Mouse (Mus musculus) midbrain, embryonic 10.5 days (tissue): Measurements from ENCODE around the gene Elf5. TPM values are rescaled to one million over a fixed set of nuclear protein-coding genes. Genes with fewer than 3 reads are reported as not detected.

Source experiments
- DNase-seq: peaks from one replicate; pipeline ENCODE4 v3.0.0-alpha.2; 2017; ENCODE audit warnings: low spot score
- H3K27ac ChIP-seq: fragments of 300-500 bp; sonication (generic); replicated peaks from 2 replicates; pipeline ENCODE4 v1.5.1; 2016; ENCODE audit warnings: mild to moderate bottlenecking
- H3K27me3 ChIP-seq: fragments of 300-500 bp; sonication (generic); 2 replicates; pipeline ENCODE4 v1.6.1; 2016; ENCODE audit warnings: low read depth, mild to moderate bottlenecking; ENCODE audit not compliant: poor library complexity, severe bottlenecking
- H3K36me3 ChIP-seq: fragments of 300-500 bp; sonication (generic); 2 replicates; pipeline ENCODE4 v1.6.1; 2016; ENCODE audit warnings: mild to moderate bottlenecking, moderate library complexity
- H3K4me1 ChIP-seq: fragments of 300-500 bp; sonication (generic); 2 replicates; pipeline ENCODE4 v1.6.1; 2016
- H3K4me3 ChIP-seq: fragments of 300-500 bp; sonication (generic); 2 replicates; pipeline ENCODE4 v1.5.1; 2016; ENCODE audit warnings: mild to moderate bottlenecking, moderate library complexity
- H3K9me3 ChIP-seq: fragments of 300-500 bp; sonication (generic); replicated peaks from 2 replicates; pipeline ENCODE4 v1.6.1; 2016; ENCODE audit warnings: mild to moderate bottlenecking
- WGBS: fragments of 180-500 bp; shearing (Covaris S2); methylation state at CpG from one replicate; pipeline ENCODE4 v1.1.7; 2016; 5-methylcytosine and 5-hydroxymethylcytosine counted together
- polyA plus RNA-seq: library from polyadenylated mRNA; unstranded; fragments of >200 nt; fragmentation: Nextera tagmentation; extraction: Ambion mirVana; gene quantifications from 2 replicates; pipeline ENCODE4 v1.2.1, GENCODE M21; 2016

Gene Elf5
- polyA plus RNA-seq, 1 experiment from 2014 or later, result not detected

DNA sequence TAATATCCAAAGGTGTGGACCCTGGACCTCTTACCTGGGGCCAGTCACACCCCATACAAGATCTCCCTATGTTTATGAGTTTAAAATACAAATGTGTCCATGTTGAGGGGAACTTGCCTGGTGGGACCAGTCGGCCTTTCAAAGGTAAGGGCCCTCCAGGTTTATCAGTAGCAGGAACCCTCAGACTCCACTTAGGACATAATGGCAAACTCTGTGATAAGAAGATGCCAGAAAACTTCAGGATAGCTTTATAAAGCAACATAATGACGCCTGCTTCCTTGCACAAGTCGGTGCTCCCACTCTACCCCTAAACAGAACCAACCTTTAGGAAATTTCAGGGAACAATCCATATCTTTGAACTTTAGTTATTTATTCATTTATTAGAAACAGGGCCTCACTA, 4.3 kb downstream of the Elf5 start:
- Histone ChIP-seq H3K27me3 (no peaks in the 10 kb centered on the region), H3K4me3 (no peak overlapping the region), H3K27ac (no peak overlapping the region), H3K36me3 (no peaks in the 10 kb centered on the region), H3K4me1 (no peaks in the 10 kb centered on the region), H3K9me3 (no peaks in the 10 kb centered on the region)
- no peak for DNase-seq
- 88% methylated on average over 3 of the region's 3 CpGs for WGBS

DNA sequence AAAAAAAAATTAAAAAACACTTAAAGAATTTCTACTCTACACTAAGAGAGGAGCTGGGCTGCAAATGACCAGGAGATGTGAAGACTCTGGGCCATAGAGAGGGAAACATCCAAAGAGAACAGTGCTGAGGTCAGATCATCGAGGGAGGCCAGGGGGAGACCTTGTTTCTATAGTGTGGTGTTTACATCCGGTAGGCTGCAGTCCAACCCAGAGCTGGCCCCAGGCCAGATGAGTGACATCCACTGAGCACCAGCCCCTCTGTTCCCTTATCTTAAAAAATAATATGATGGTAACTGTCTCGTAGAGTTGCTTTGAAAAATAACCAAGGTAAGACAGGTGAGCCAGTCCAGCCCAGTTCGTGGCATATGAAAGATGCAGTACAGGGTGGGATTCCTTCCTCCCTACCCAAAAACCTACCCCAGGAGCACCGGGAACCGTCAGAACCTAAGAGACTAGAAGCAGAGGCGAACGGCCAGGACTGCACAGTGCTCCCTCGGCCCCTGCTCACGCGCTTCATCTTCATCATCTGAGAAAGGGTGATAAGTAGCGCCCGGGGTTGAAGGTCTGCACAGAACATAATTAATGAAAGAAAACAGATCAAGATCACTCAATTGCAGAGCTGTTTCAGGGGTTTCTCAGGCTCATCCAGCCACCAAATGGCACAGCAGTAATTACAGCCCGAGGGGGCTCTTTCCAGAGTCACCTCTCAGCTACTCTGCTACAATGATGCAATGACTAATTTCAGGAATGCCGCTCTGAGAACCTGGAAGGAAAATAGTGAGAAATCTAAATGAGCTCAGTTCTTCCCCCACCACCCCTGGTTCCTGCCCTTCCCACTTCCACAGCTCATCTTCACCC, 9.4 kb downstream of the Elf5 start:
- DNase-seq, result no peak
- 86% methylated on average over 15 of the region's 15 CpGs for WGBS
- Histone ChIP-seq H3K9me3 (no peaks in the 10 kb centered on the region), H3K27ac (no peak overlapping the region), H3K4me3 (no peak overlapping the region), H3K27me3 (no peaks in the 10 kb centered on the region), H3K36me3 (no peaks in the 10 kb centered on the region), H3K4me1 (peaks cover 12% of the 10 kb centered on the region)

DNA sequence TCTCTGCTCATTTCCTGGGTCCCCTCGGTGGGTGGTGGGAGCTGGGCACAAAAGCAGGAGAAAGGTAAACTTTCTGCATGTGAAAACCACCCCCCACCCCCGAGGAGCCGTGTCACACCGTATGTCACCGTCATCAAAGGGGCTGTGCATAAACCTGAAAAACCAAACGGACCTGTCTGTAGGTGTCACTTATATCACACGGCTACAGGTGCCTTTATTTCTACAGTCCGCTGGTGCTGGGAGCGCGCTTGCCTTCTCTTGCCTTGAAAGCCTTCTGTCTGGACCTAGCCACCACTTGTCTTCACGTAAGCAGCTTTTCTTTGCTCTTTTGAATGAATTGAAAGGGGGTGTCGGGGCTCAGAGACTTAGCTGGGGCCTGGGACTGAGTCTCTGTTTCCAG, 12.4 kb downstream of the Elf5 start:
- Histone ChIP-seq H3K27me3 (no peaks in the 10 kb centered on the region), H3K9me3 (no peaks in the 10 kb centered on the region), H3K36me3 (no peaks in the 10 kb centered on the region), H3K4me3 (peak overlapping the region; percentile 33; the same call in 1 of the 2 replicates), H3K4me1 (peaks cover 22% of the 10 kb centered on the region), H3K27ac (peak overlapping the region; percentile 72)
- no peak for DNase-seq
- WGBS, result 50% methylated on average over 12 of the region's 12 CpGs

DNA sequence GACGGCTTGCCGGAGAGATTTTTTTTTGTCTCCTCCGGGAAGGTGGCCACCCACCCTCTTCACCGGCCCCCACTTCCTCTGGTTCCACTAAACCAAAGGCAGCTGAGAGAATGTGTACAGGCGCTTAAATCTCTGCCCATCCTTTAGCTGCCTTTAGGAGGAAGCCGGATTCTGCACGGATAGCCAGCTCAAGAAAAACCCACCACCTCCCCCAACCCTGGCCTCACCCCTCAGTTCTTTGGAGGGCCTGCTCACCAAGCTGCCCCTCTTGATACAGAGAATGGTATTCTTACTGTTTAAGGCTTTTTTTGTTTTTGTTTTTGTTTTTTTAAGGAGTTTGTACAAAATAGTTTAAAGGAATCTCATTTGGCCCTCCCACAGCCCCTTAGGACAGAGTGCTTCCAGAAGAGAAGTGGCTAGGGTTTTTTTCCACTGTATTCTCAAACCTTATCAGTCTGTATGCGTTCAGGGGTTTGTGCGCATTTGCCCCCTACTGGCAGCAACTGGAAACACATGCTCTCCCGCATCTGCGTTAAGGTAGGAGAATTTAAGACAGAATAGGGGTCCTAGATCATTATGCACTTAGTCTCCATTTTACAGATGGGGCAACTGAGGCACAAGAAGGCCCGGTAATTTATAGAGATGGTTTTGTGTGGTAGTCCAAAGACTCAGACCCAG, 13.0 kb downstream of the Elf5 start:
- Histone ChIP-seq H3K36me3 (no peaks in the 10 kb centered on the region), H3K4me3 (peak overlapping the region; percentile 33; the same call in 1 of the 2 replicates), H3K27me3 (no peaks in the 10 kb centered on the region), H3K4me1 (peaks cover 22% of the 10 kb centered on the region), H3K27ac (peak overlapping the region; percentile 72), H3K9me3 (no peaks in the 10 kb centered on the region)
- 20% methylated on average over 12 of the region's 12 CpGs for WGBS
- peak; percentile 74 for DNase-seq

DNA sequence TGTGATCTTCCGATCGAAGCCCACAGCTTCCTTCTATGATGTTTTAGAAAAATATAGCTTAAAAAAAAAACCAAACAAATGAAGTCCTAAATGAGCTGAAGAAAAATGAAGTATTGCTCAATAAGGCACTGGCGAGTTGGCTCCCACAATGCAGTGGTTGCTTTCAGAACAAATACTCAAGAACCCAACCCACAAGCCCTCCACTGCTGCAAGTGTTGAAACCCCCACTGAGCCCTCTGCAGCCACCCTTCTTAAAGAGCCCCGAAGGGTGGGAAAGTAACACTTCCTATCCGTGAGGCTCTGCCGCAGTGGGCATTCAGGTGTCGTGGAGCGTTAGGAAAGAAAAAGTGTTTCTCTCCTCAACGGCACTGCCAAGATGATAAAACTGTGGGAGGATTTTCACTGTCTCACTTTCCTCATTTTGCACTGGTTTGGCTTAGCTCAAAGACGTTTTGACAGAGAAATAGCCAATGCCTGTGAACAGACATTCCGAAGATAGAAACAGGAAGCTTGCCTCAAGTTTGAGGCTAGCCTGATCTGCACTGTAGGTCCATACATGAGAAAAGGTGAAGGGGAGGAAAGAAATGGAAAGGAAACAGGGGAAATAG, 14.1 kb downstream of the Elf5 start:
- Histone ChIP-seq H3K36me3 (no peaks in the 10 kb centered on the region), H3K9me3 (no peaks in the 10 kb centered on the region), H3K4me1 (peaks cover 22% of the 10 kb centered on the region), H3K4me3 (no peak overlapping the region), H3K27me3 (no peaks in the 10 kb centered on the region), H3K27ac (no peak overlapping the region)
- no peak for DNase-seq
- WGBS, result 85% methylated on average over 11 of the region's 11 CpGs

DNA sequence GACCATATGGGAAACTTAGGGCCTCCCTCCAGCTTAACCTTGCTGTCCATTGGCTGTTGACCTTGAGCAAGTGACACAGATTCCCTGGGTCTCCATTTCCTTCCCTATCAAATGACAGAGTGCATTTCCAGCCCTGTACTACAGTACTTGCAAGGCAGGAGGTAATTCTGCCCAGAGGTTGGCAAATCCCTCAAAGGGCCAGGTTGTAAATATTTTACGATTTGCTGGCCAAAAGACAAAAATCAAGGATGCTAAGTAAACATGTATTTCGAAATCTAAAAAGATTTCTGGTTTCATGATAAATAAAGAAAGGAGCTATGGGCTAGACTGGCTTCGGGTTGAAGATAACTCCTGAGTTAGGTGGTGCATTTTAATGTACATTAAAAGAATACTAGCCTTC, 16.9 kb downstream of the Elf5 start:
- Histone ChIP-seq H3K9me3 (no peaks in the 10 kb centered on the region), H3K4me1 (peaks cover 28% of the 10 kb centered on the region), H3K4me3 (no peak overlapping the region), H3K27me3 (no peaks in the 10 kb centered on the region), H3K27ac (no peak overlapping the region), H3K36me3 (no peaks in the 10 kb centered on the region)
- DNase-seq, result no peak
- 85% methylated on average over 3 of the region's 3 CpGs for WGBS

DNA sequence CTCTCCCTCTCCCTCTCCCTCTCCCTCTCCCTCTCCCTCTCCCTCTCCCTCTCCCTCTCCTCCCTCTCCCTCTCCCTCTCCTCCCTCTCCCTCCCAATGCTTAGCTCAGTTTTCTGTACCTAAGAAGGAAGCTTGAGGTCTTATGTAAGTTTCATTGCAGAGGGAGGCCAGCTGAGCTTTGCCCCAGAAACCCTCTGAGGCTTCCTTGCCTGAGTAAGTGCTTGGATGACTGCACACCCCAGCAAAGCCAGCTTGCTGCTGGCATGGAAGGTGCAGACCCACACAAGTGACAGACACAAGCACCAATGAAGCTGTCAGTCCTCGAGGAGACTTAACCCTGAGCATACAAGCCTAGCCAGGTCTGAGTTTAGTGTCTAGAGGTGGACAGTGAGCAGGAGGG, 19.2 kb downstream of the Elf5 start:
- WGBS, result 67% methylated on average over 1 of the region's 1 CpGs
- no peaks in the 10 kb centered on the region for H3K36me3 ChIP-seq
- DNase-seq, result no peak
- H3K27ac ChIP-seq, result no peak overlapping the region
- H3K9me3 ChIP-seq, result no peaks in the 10 kb centered on the region
- no peaks in the 10 kb centered on the region for H3K27me3 ChIP-seq
- H3K4me1 ChIP-seq, result peaks cover 15% of the 10 kb centered on the region
- H3K4me3 ChIP-seq, result no peak overlapping the region

DNA sequence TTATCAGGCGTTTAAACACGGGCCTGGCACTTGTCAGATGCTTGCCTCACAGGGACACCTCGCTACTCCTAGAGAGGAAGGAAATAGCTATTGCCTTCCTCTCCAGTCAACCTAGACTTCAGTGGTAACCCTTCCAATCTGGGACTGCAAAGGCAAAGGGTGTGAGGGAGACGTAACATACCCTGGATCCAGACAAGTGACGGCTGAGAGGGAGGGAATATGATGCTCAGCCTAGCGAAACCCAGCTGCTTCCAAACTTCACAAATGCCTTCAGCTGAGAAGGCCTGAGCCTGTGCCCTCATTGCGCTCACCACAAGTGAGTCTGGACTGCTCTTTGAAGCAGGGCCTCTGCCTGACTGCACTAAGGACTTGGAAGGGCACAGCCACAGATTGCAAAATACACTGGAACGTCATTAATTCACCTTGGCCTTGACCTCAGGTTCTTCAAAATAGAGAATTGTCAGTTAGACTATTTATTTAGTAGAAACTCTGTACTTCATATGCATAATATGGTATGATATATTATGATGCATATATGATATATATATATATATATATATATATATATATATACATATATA, 21.3 kb downstream of the Elf5 start:
- Histone ChIP-seq H3K9me3 (no peaks in the 10 kb centered on the region), H3K27ac (no peak overlapping the region), H3K4me3 (no peak overlapping the region), H3K4me1 (peaks cover 15% of the 10 kb centered on the region), H3K27me3 (no peaks in the 10 kb centered on the region), H3K36me3 (no peaks in the 10 kb centered on the region)
- WGBS, result 86% methylated on average over 8 of the region's 8 CpGs
- no peak for DNase-seq

DNA sequence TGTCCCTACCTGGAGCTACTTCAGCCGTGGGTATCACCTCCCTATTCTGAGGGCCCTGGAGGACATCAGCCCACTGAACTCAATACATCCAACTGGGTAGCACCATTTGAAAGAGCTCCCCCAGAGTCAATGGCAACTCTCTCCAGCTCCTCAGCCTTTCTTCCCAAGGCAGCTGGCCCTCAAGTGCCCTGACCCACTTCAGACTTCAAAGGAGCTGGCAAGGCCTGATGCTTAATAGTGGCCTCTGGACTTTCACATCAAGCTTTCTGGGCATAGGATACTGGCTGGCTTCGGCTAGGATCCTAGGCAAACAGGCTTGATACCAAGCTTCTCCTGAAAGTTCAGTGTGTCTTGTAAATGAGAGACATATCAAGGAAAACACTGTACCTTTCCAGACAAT, 23.6 kb downstream of the Elf5 start:
- 83% methylated on average over 2 of the region's 2 CpGs for WGBS
- H3K36me3 ChIP-seq, result no peaks in the 10 kb centered on the region
- no peak overlapping the region for H3K4me3 ChIP-seq
- H3K27ac ChIP-seq, result no peak overlapping the region
- H3K9me3 ChIP-seq, result no peaks in the 10 kb centered on the region
- H3K27me3 ChIP-seq, result no peaks in the 10 kb centered on the region
- DNase-seq, result no peak
- peaks cover 15% of the 10 kb centered on the region for H3K4me1 ChIP-seq

DNA sequence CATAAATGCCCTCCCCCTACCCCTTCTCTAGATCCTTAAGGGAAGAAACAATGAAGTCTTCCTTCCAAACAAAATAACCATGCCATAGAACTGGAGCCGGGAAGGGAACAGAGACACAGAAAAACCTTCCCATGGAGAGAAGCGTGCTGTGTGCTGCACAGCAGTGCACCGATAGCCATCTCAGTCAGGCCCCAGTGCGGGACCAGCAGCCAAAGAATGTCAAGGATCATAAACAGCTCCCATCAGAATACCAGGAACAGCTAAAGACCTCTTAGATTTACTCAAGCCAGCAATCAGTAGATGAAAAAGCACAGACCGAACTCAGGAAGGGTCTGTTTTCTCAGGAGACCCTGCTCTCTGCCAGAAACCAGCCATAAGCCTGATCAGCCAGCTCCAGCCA, 25.0 kb downstream of the Elf5 start:
- WGBS, result 82% methylated on average over 5 of the region's 5 CpGs
- Histone ChIP-seq H3K27me3 (no peaks in the 10 kb centered on the region), H3K4me1 (peaks cover 13% of the 10 kb centered on the region), H3K9me3 (no peaks in the 10 kb centered on the region), H3K27ac (0 out of 2 replicates have a peak overlapping the region, but pooled peaks have one; percentile 9), H3K36me3 (no peaks in the 10 kb centered on the region), H3K4me3 (no peak overlapping the region)
- DNase-seq, result no peak

DNA sequence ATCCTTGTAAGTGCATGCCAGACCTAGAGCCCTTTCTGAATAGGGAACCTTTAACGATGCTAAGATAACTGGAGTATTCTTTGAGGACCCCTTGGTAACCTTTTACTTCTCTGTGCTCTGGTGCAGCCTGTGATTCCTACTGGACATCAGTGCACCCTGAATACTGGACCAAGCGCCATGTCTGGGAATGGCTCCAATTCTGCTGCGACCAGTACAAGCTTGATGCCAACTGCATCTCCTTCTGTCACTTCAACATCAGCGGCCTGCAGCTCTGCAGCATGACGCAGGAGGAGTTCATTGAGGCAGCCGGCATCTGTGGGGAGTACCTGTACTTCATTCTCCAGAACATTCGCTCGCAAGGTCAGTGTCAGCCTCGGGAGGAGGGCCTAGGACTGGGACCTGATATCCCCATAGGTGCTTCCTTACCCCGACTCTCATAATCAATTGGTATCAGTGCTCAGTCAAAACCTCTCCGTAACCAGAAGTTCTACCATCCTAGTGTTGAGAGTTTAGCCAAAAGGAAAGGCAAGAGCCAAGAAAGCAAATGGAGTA, 27.7 kb downstream of the Elf5 start:
- Histone ChIP-seq H3K9me3 (no peaks in the 10 kb centered on the region), H3K4me1 (peaks cover 9% of the 10 kb centered on the region), H3K27me3 (no peaks in the 10 kb centered on the region), H3K4me3 (no peak overlapping the region), H3K36me3 (no peaks in the 10 kb centered on the region), H3K27ac (no peak overlapping the region)
- WGBS, result 94% methylated on average over 11 of the region's 11 CpGs
- DNase-seq, result no peak

DNA sequence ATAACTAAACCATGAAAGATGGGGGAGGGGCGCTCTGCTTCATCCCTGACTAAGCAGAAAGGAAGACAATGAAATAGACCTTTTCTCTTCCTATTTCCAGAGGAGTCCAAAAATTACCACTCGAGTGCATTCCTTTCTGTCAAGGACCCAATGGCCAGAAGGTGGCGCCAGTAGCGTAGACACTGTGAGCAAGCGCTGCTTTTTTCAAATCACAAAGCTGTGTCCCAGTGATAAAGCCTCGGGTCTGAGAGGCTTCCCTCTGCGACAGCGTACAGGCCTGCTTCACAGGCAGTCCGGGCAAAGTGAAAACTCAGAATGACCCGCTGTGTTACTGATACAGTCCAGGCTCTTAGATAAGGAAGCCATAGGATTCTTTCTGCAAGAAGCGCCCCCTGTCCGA, 28.2 kb downstream of the Elf5 start:
- Histone ChIP-seq H3K4me1 (peaks cover 10% of the 10 kb centered on the region), H3K36me3 (no peaks in the 10 kb centered on the region), H3K27me3 (no peaks in the 10 kb centered on the region), H3K4me3 (peak overlapping the region; percentile 41), H3K9me3 (no peaks in the 10 kb centered on the region), H3K27ac (peak overlapping the region; percentile 76)
- DNase-seq, result peak; percentile 82
- 7% methylated on average over 12 of the region's 12 CpGs for WGBS
